Mouse (Mus musculus): ENCODE results near the gene Gm4565. TPM values are rescaled to one million over a fixed set of nuclear protein-coding genes. Genes with fewer than 3 reads are reported as not detected.
"Not testable (repeated sequence)": the region's sequence is repeated elsewhere in the genome, so short reads cannot be mapped to it uniquely, and the experiment has no call there.

The Gm4565 gene
- polyA plus RNA-seq (2014; fragmentation: Nextera tagmentation; extraction: Ambion mirVana): not detected in 2 replicates

DNA sequence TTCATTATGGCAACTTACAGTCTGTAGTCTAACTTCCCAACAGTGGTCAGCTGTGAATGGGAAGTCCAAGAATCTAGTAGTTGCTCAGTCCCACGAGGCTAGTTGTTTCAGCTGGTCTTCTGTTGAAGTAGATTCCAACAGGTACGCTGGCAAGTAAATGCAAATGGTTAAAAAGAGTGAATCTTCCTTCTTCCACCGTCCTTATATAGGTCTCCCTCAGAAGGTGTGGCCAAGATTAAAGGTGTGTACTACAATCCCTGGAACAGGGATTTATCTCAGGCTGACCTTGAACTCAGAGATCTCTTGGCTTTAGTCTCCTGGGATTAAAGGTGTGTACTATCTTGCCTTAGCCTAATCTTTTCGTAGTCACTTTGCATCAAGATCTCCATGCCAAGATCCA lies at the start of gene Gm4565:
TSS of gene Gm4565 (minus strand) at position 101 of the 400 bp plus-strand sequence.
- H3K27ac ChIP-seq (replicated peaks in 1 of 2; ENCODE audit: control insufficient read depth in 1 of 2, insufficient read depth in 1 of 2, low read depth in 2 of 2, low read length in 2 of 2); H3K36me3 ChIP-seq (ENCODE audit: control insufficient read depth, insufficient read depth, low read length); H3K4me3 ChIP-seq (ENCODE audit: control insufficient read depth in 1 of 2, insufficient read depth in 1 of 2, low read depth in 1 of 2, low read length in 2 of 2); H3K4me1 ChIP-seq (ENCODE audit: control insufficient read depth in 2 of 2, insufficient read depth in 2 of 2, low read length in 2 of 2); H3K9me3 ChIP-seq (ENCODE audit: control insufficient read depth, low read length); ATAC-seq (ENCODE audit: insufficient number of reproducible peaks, insufficient read depth, low FRiP score, low read depth); H3K4me2 ChIP-seq (ENCODE audit: low read length); H3K9ac ChIP-seq (ENCODE audit: low read length); H3K27me3 ChIP-seq (ENCODE audit: control insufficient read depth, insufficient read depth, low read length): not testable (repeated sequence)
- WGBS: 78% methylated on average over 1 of the region's 4 CpGs

DNA sequence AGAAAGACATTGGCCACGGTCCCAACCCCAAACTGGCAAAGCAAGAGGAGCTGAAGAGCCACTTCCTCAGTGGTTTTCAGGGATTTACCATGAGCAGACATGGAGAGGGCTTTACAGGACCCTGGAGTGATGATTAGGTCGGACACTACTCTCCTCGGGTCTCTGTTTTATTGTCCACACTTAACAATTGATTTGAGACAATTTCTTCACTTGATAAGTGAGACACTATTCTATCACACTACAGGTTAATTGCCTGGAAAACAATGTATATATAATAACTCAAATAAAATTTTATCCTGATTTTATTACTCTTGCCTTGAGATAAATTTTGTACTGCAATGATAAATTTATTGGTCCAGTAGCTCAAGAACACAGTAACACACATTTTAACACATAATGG lies 22.7 kb downstream of the Gm4565 start, which contains the start of gene Gm4201:
TSS of gene Gm4201 (minus strand) at position 101 of the 400 bp plus-strand sequence.
- not testable (repeated sequence) for H3K27ac ChIP-seq (replicated peaks in 1 of 2; ENCODE audit: control insufficient read depth in 1 of 2, insufficient read depth in 1 of 2, low read depth in 2 of 2, low read length in 2 of 2); H3K27me3 ChIP-seq (ENCODE audit: control insufficient read depth, insufficient read depth, low read length); H3K4me1 ChIP-seq (ENCODE audit: control insufficient read depth in 2 of 2, insufficient read depth in 2 of 2, low read length in 2 of 2); H3K9ac ChIP-seq (ENCODE audit: low read length); H3K36me3 ChIP-seq (ENCODE audit: control insufficient read depth, insufficient read depth, low read length); ATAC-seq (ENCODE audit: insufficient number of reproducible peaks, insufficient read depth, low FRiP score, low read depth); H3K9me3 ChIP-seq (ENCODE audit: control insufficient read depth, low read length); H3K4me3 ChIP-seq (ENCODE audit: control insufficient read depth in 1 of 2, insufficient read depth in 1 of 2, low read depth in 1 of 2, low read length in 2 of 2); H3K4me2 ChIP-seq (ENCODE audit: low read length)
- no CpG with 5 or more reads among the region's 3 CpGs for WGBS

DNA sequence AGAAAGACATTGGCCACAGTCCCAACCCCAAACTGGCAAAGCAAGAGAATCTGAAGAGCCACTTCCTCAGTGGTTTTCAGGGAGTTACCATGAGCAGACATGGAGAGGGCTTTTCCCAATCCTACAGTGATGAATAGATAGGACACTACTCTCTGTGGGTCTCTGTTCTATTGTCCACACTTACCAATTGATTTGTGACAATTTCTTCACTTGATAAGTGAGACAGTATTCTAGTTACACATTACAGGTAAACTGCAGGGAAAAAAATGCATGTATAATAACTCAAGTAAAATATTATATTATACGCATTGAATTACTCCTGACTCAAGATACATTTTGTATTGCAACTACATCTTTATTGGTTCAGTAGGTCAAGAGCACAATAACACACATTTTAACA lies 53.1 kb downstream of the Gm4565 start, which contains the start of gene Gm8677:
TSS of gene Gm8677 (minus strand) at position 101 of the 400 bp plus-strand sequence.
- H3K27me3 ChIP-seq (ENCODE audit: control insufficient read depth, insufficient read depth, low read length); H3K27ac ChIP-seq (replicated peaks in 1 of 2; ENCODE audit: control insufficient read depth in 1 of 2, insufficient read depth in 1 of 2, low read depth in 2 of 2, low read length in 2 of 2); ATAC-seq (ENCODE audit: insufficient number of reproducible peaks, insufficient read depth, low FRiP score, low read depth); H3K9me3 ChIP-seq (ENCODE audit: control insufficient read depth, low read length); H3K4me1 ChIP-seq (ENCODE audit: control insufficient read depth in 2 of 2, insufficient read depth in 2 of 2, low read length in 2 of 2); H3K4me3 ChIP-seq (ENCODE audit: control insufficient read depth in 1 of 2, insufficient read depth in 1 of 2, low read depth in 1 of 2, low read length in 2 of 2); H3K36me3 ChIP-seq (ENCODE audit: control insufficient read depth, insufficient read depth, low read length); H3K4me2 ChIP-seq (ENCODE audit: low read length); H3K9ac ChIP-seq (ENCODE audit: low read length): not testable (repeated sequence)
- no CpG with 5 or more reads among the region's 1 CpGs for WGBS

Other genes starting within 250 kb of the Gm4565 start
- not detected in 2 replicates for gene Gm8660, start 217.1 kb downstream of the Gm4565 start, polyA plus RNA-seq (2014; fragmentation: Nextera tagmentation; extraction: Ambion mirVana)
- gene Vmn1r148, start 174.5 kb downstream of the Gm4565 start, polyA plus RNA-seq (2014; fragmentation: Nextera tagmentation; extraction: Ambion mirVana): not detected in 2 replicates
- gene Vmn1r149, start 149.9 kb downstream of the Gm4565 start, polyA plus RNA-seq (2014; fragmentation: Nextera tagmentation; extraction: Ambion mirVana): not detected in 2 replicates
- not detected in 2 replicates for gene Gm10665, start 124.1 kb downstream of the Gm4565 start, polyA plus RNA-seq (2014; fragmentation: Nextera tagmentation; extraction: Ambion mirVana)
- gene Vmn1r151, start 88.4 kb downstream of the Gm4565 start, polyA plus RNA-seq (2014; fragmentation: Nextera tagmentation; extraction: Ambion mirVana): not detected in 2 replicates
- gene Vmn1r152, start 65.2 kb downstream of the Gm4565 start, polyA plus RNA-seq (2014; fragmentation: Nextera tagmentation; extraction: Ambion mirVana): not detected in 2 replicates
- not detected in 2 replicates for gene Gm8677, start 53.2 kb downstream of the Gm4565 start, polyA plus RNA-seq (2014; fragmentation: Nextera tagmentation; extraction: Ambion mirVana)
- not detected in 2 replicates for gene Gm4201, start 22.8 kb downstream of the Gm4565 start, polyA plus RNA-seq (2014; fragmentation: Nextera tagmentation; extraction: Ambion mirVana)
- gene Vmn1r155, start 69.9 kb upstream of the Gm4565 start, polyA plus RNA-seq (2014; fragmentation: Nextera tagmentation; extraction: Ambion mirVana): not detected in 2 replicates
- gene Gm8693, start 104.2 kb upstream of the Gm4565 start, polyA plus RNA-seq (2014; fragmentation: Nextera tagmentation; extraction: Ambion mirVana): not detected in 2 replicates
- not detected in 2 replicates for gene Gm4567, start 131.6 kb upstream of the Gm4565 start, polyA plus RNA-seq (2014; fragmentation: Nextera tagmentation; extraction: Ambion mirVana)
- gene Vmn1r157, start 173.6 kb upstream of the Gm4565 start, polyA plus RNA-seq (2014; fragmentation: Nextera tagmentation; extraction: Ambion mirVana): not detected in 2 replicates
- gene Vmn1r158, start 202.7 kb upstream of the Gm4565 start, polyA plus RNA-seq (2014; fragmentation: Nextera tagmentation; extraction: Ambion mirVana): not detected in 2 replicates